Mouse (Mus musculus): Measurements from ENCODE around the gene Plpp7. TPM values are rescaled to one million over a fixed set of nuclear protein-coding genes. Genes with fewer than 3 reads are reported as not detected.

Plpp7 gene
- total and polyA plus RNA-seq, 3 experiments = 7.3 to 15.1 TPM; not detected in 1

- H3K9ac ChIP-seq (ENCODE audit: control insufficient read depth, low read depth, low read length, poor library complexity, severe bottlenecking) = no peak overlapping the region
- H3K4me3 ChIP-seq (ENCODE audit: control insufficient read depth in 1 of 2, insufficient read depth in 1 of 2, low read depth in 2 of 2, low read length in 2 of 2) = no peak overlapping the region
- H3K9me3 ChIP-seq (replicated peaks; ENCODE audit: insufficient read depth, low read length) = no peaks in the 10 kb centered on the region
- peaks cover 5 to 20% of the 10 kb centered on the region in 2 experiments for H3K4me1 ChIP-seq (ENCODE audit: control insufficient read depth in 1 of 2, insufficient read depth in 2 of 2, low read length in 2 of 2)
- TF ChIP-seq MYC (IDR thresholded peaks at IDR 0.05; ENCODE audit: low read depth, low read length) = no peak
- no peak for TF ChIP-seq ETS1 (IDR thresholded peaks at IDR 0.05; ENCODE audit: low read depth, low read length)
- TF ChIP-seq ZNF384 (IDR thresholded peaks at IDR 0.05; ENCODE audit: low read depth, low read length) = peak; percentile 83
- no peak for TF ChIP-seq MAX (IDR thresholded peaks at IDR 0.05; ENCODE audit: low read length)
- peak; percentile 77 for TF ChIP-seq USF1 (IDR thresholded peaks at IDR 0.05; ENCODE audit: low read depth, low read length)
- no peak for TF ChIP-seq NELFE (IDR thresholded peaks at IDR 0.05; ENCODE audit: low read depth, low read length)
- TF ChIP-seq RAD21 (IDR thresholded peaks at IDR 0.05; ENCODE audit: low read depth, low read length) = no peak
- H3K27ac ChIP-seq (ENCODE audit: control insufficient read depth, low read depth, low read length) = no peak overlapping the region
- peak; percentile 53 for DNase-seq (ENCODE audit: low read depth, low spot score)
- peaks cover 0 to 14% of the 10 kb centered on the region in 2 experiments; a peak in 2 of 4 replicates for H3K36me3 ChIP-seq (ENCODE audit: control insufficient read depth in 1 of 2, insufficient read depth in 2 of 2, low read length in 2 of 2)
- H3K79me2 ChIP-seq (ENCODE audit: control insufficient read depth, insufficient read depth, low read length, poor library complexity) = no peaks in the 10 kb centered on the region
- H3K27me3 ChIP-seq (ENCODE audit: control insufficient read depth in 1 of 2, insufficient read depth in 2 of 2, low read length in 2 of 2) = no peaks in the 10 kb centered on the region
These were observed 5.7 kb upstream of the Plpp7 start for GRCm38 (mm10) chr2:32089606-32090005.

- TF ChIP-seq CHD2 (IDR thresholded peaks at IDR 0.05; ENCODE audit: low read length) = no peak
- no peaks in the 10 kb centered on the region for H3K9me3 ChIP-seq (replicated peaks; ENCODE audit: insufficient read depth, low read length)
- H3K79me2 ChIP-seq (ENCODE audit: control insufficient read depth, insufficient read depth, low read length, poor library complexity) = no peaks in the 10 kb centered on the region
- no peak for DNase-seq (ENCODE audit: low read depth, low spot score)
- peaks cover 1 to 21% of the 10 kb centered on the region in 2 experiments for H3K4me1 ChIP-seq (ENCODE audit: control insufficient read depth in 1 of 2, insufficient read depth in 2 of 2, low read length in 2 of 2)
- H3K27me3 ChIP-seq (ENCODE audit: control insufficient read depth in 1 of 2, insufficient read depth in 2 of 2, low read length in 2 of 2) = no peaks in the 10 kb centered on the region
- no peak overlapping the region for H3K9ac ChIP-seq (ENCODE audit: control insufficient read depth, low read depth, low read length, poor library complexity, severe bottlenecking)
- H3K36me3 ChIP-seq (ENCODE audit: control insufficient read depth in 1 of 2, insufficient read depth in 2 of 2, low read length in 2 of 2) = peaks cover 0 to 12% of the 10 kb centered on the region in 2 experiments; a peak in 2 of 4 replicates
- H3K4me3 ChIP-seq (ENCODE audit: control insufficient read depth in 1 of 2, insufficient read depth in 1 of 2, low read depth in 2 of 2, low read length in 2 of 2) = no peak overlapping the region
- no peak overlapping the region for H3K27ac ChIP-seq (ENCODE audit: control insufficient read depth, low read depth, low read length)
These were observed 5.2 kb upstream of the Plpp7 start for GRCm38 (mm10) chr2:32090145-32090544.

GRCm38 (mm10) chr2:32091956-32092355 lies 3.4 kb upstream of the Plpp7 start:
- Histone ChIP-seq H3K4me3 (ENCODE audit: control insufficient read depth in 1 of 2, insufficient read depth in 1 of 2, low read depth in 2 of 2, low read length in 2 of 2) (no peak overlapping the region), H3K79me2 (ENCODE audit: control insufficient read depth, insufficient read depth, low read length, poor library complexity) (peaks cover 5% of the 10 kb centered on the region; the same call in 1 of the 2 replicates), H3K9me3 (replicated peaks; ENCODE audit: insufficient read depth, low read length) (no peaks in the 10 kb centered on the region), H3K36me3 (ENCODE audit: control insufficient read depth in 1 of 2, insufficient read depth in 2 of 2, low read length in 2 of 2) (peaks cover 0 to 17% of the 10 kb centered on the region in 2 experiments; a peak in 2 of 4 replicates), H3K27ac (ENCODE audit: control insufficient read depth, low read depth, low read length) (no peak overlapping the region), H3K9ac (ENCODE audit: control insufficient read depth, low read depth, low read length, poor library complexity, severe bottlenecking) (no peak overlapping the region), H3K4me1 (ENCODE audit: control insufficient read depth in 1 of 2, insufficient read depth in 2 of 2, low read length in 2 of 2) (peaks cover 2 to 26% of the 10 kb centered on the region in 2 experiments), H3K27me3 (ENCODE audit: control insufficient read depth in 1 of 2, insufficient read depth in 2 of 2, low read length in 2 of 2) (no peaks in the 10 kb centered on the region)
- TF ChIP-seq MEF2A (IDR thresholded peaks at IDR 0.05; ENCODE audit: extremely low read depth, insufficient replicate concordance, low read depth, low read length, poor library complexity, severe bottlenecking) = no peak
- TF ChIP-seq ETS1 (IDR thresholded peaks at IDR 0.05; ENCODE audit: low read depth, low read length) = no peak
- TF ChIP-seq CHD1 (IDR thresholded peaks at IDR 0.05; ENCODE audit: low read depth, low read length) = no peak
- no peak for TF ChIP-seq ELF1 (IDR thresholded peaks at IDR 0.05; ENCODE audit: low read depth, low read length)
- TF ChIP-seq POLR2AphosphoS5 (IDR thresholded peaks at IDR 0.05; ENCODE audit: borderline replicate concordance, low read depth, low read length) = no peak
- no peak for TF ChIP-seq POLR2AphosphoS2 (IDR thresholded peaks at IDR 0.05; ENCODE audit: low read length)
- no peak for TF ChIP-seq UBTF (IDR thresholded peaks at IDR 0.05; ENCODE audit: borderline replicate concordance, insufficient read depth, low read depth, low read length)
- TF ChIP-seq NELFE (IDR thresholded peaks at IDR 0.05; ENCODE audit: low read depth, low read length) = no peak
- no peak for TF ChIP-seq USF2 (IDR thresholded peaks at IDR 0.05; ENCODE audit: borderline replicate concordance in 1 of 2, insufficient read depth in 1 of 2, low read depth in 1 of 2, low read length in 2 of 2)
- TF ChIP-seq TBP (IDR thresholded peaks at IDR 0.05; ENCODE audit: low read depth, low read length) = no peak
- TF ChIP-seq HCFC1 (IDR thresholded peaks at IDR 0.05; ENCODE audit: low read depth, low read length) = no peak
- no peak for TF ChIP-seq SIN3A (IDR thresholded peaks at IDR 0.05; ENCODE audit: low read length)
- TF ChIP-seq CTCF (IDR thresholded peaks at IDR 0.05 in 2 of 3, conservative IDR thresholded peaks at IDR 0.05 in 1 of 3; ENCODE audit: control insufficient read depth in 1 of 3, insufficient read depth in 1 of 3, low read depth in 2 of 3, low read length in 3 of 3, poor library complexity in 1 of 3, severe bottlenecking in 1 of 3) = no peak
- no peak for DNase-seq (ENCODE audit: low read depth, low spot score)

All from MEL (cell line).